Mouse (Mus musculus): ENCODE data around the gene Kcnk7.

Gene Kcnk7

DNA sequence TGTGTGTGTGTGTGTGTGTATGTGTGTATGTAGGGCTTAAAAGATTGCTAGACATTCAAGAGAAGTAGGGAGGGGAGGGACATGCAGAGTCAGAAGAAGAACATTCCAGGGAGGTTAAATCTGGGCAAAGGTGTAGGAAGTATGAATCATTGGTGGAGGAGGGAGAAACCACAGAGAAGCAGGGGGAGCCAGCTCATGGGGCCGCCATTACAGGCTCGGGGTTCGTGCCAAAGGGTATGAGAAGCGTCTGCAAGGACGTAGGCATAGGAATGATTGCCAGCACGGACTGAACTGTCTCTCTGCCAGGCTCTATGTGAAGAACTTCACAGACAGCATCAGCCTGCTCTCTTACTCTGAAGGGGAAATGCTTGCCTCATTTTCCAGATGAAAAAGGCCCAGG is 45.3 kb downstream of the Kcnk7 start:
- in situ Hi-C loops (cut with MboI; ENCODE audit: low sequenced_read_pairs) = no loop called here

DNA sequence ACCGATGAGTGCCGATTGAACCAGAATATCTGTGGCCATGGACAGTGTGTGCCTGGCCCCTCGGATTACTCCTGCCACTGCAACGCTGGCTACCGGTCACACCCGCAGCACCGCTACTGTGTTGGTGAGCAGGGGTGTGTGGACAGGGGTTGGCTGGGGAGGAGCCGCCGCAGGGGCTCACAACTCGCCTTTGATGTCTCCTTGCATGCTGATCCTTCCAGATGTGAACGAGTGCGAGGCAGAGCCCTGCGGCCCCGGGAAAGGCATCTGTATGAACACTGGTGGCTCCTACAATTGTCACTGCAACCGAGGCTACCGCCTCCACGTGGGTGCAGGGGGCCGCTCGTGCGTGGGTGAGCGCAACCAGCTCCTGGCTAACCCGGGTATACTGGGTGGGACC is 46.8 kb downstream of the Kcnk7 start:
- in situ Hi-C loops (cut with MboI; ENCODE audit: low sequenced_read_pairs) = no loop called here

DNA sequence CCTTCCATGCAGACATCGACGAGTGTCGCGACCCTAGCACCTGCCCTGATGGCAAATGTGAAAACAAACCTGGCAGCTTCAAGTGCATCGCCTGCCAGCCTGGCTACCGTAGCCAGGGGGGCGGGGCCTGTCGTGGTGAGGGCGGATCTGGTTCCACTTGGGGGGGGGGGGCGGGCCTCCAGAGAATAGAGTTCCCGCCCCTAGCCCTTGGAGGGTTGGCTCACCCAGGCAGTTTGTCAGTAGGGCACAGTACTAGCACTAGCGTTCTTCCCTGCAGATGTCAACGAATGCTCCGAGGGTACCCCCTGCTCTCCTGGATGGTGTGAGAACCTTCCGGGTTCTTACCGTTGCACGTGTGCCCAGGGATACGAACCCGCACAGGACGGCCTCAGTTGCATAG is 47.6 kb downstream of the Kcnk7 start:
- in situ Hi-C loops (cut with MboI; ENCODE audit: low sequenced_read_pairs) = no loop called here

DNA sequence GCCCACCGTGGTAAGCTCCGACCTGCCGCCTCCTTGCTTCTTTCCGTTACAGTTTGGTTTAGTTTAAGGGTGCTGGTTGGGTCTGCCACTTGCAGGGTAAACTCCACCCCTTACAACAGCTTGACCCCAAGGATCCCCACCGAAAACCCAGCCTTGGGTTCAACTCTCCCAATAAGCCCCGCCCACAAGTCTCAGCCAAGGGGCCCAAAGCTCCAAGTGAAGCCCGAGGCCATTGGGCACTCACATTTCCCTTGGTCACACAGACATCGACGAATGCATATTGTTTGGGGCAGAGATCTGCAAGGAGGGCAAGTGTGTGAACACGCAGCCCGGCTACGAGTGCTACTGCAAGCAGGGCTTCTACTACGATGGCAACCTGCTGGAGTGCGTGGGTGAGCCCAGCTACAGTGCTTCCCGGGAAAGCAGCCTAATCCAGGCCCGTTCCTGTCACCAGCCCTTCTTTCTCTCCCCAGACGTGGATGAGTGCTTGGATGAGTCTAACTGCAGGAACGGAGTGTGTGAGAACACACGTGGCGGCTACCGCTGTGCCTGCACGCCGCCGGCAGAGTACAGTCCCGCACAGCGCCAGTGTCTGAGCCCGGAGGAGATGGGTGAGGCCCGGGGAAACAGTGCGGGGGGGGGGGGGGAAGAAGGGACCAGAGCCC is 52.3 kb downstream of the Kcnk7 start:
- in situ Hi-C loops (cut with MboI; ENCODE audit: low sequenced_read_pairs) = no loop called here

Data from CH12F3 (cell line).